Mouse (Mus musculus): ENCODE results near the gene Dusp10.
A peak's percentile ranks its signal among the peaks of the same experiment; 100 is the strongest.

Dusp10 gene

GRCm38 (mm10) chr1:184030070-184030802 lies 17.1 kb downstream of the Dusp10 start:
- DNase-seq (ENCODE audit: low spot score in 2 of 2), result no peak

GRCm38 (mm10) chr1:184032682-184033389 lies 19.7 kb downstream of the Dusp10 start:
- DNase-seq (ENCODE audit: low spot score in 2 of 2), result peak in 1 of 2 experiments; percentile 13

GRCm38 (mm10) chr1:184033390-184034010 lies 20.4 kb downstream of the Dusp10 start:
- peak; percentile 51 to 76 for DNase-seq (ENCODE audit: low spot score in 2 of 2)

- peak; percentile 90 to 99 for DNase-seq (ENCODE audit: low spot score in 2 of 2)
These were observed 21.0 kb downstream of the Dusp10 start, which contains the start of gene 1700056E22Rik for GRCm38 (mm10) chr1:184034011-184034557. 1700056E22Rik (minus strand) TSS chr1:184034301.

DNA sequence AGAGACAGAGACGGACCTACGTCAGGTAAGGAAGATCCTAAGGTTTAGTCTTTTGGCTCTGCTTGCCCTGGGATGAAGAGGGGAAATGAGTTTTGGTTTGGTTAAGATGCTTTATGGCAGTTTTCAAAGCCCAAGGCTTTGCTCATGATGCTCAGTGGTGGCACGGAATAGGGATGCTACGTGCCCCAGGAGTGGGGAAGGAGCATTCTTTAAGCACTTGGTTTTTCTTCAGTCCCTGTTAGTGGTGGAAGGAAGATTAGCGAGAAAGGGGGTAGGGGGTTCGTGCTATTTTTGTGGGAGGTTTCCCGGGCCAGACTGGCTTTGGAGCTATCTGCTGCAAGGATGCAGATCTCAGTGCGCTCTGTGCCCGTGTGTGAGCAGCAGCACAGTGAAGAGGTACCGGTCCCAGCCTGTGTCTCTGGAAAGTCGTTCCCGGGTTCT lies 21.7 kb downstream of the Dusp10 start:
- no peak for DNase-seq (ENCODE audit: low spot score in 2 of 2)

DNA sequence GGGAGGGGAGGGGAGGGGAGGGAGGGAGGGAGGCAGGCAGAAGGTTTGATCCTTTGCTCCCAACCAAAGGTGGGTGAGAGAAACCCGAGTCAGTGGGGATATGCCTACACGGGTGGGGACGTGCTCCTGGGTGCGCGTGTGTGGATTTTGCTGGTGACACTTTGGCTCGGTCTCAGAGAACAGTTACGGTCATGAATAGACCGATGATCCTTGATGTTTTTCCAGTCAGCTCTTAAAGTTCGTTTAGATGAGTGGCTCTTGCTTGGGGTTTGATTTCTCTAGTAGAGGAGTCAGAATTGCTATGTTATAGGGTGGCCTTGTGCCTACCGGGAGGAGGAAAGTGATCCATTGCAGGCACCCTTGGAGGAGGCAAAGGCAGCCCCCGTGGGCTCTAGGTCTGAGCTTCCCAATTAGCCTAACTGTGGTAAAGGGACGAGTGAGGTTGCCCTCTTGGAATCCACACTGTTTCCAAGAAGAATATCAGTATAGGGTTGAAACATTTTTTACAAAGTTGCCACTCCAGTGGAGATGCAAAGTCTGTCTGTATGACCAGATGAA lies 22.3 kb downstream of the Dusp10 start:
- DNase-seq (ENCODE audit: low spot score in 2 of 2), result no peak

DNA sequence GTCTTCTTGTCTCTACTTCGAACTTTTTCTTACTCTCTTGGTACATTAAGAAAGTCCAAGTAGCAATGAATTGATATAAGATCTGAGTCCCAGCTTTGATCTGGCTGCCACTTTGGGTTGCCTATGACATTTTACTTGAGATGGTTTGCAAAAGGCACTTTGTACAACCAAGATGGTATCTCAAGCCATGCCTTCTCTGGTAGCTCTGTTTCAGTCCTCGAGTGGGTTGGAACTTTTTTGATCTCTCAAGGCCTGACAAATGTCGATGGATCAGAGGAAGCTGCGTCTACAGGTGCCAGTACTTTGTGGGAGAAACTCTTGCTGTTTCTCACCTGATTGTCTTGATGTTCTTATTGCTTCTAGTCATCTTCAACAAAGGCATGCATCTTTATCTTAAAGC lies 24.7 kb downstream of the Dusp10 start:
- DNase-seq (ENCODE audit: low spot score in 2 of 2), result no peak

GRCm38 (mm10) chr1:184039301-184039700 lies 26.2 kb downstream of the Dusp10 start:
- DNase-seq (ENCODE audit: low spot score in 2 of 2), result no peak

DNA sequence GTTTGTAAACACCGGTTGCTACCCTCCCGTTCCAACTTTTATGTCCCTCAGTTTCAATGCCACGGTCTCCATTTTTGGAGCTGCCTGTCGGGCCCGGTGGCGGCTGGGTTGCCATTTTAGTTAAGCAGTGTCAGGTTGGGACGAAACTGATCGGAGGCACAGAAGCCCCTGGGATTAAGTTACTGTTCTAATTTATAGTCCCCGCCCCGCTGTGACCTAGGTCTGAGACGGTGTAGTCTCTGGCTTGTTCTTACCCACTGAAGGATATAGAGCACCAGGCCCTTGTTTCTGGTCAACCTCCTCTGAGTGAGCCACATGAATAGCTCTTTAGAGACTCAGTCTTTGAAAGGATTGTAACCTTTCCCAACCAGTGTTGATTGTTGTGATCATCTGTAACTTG lies 27.1 kb downstream of the Dusp10 start:
- DNase-seq (ENCODE audit: low spot score in 2 of 2), result no peak

- DNase-seq (ENCODE audit: low spot score in 2 of 2), result no peak
These were observed 27.8 kb downstream of the Dusp10 start for GRCm38 (mm10) chr1:184040906-184041305.

DNA sequence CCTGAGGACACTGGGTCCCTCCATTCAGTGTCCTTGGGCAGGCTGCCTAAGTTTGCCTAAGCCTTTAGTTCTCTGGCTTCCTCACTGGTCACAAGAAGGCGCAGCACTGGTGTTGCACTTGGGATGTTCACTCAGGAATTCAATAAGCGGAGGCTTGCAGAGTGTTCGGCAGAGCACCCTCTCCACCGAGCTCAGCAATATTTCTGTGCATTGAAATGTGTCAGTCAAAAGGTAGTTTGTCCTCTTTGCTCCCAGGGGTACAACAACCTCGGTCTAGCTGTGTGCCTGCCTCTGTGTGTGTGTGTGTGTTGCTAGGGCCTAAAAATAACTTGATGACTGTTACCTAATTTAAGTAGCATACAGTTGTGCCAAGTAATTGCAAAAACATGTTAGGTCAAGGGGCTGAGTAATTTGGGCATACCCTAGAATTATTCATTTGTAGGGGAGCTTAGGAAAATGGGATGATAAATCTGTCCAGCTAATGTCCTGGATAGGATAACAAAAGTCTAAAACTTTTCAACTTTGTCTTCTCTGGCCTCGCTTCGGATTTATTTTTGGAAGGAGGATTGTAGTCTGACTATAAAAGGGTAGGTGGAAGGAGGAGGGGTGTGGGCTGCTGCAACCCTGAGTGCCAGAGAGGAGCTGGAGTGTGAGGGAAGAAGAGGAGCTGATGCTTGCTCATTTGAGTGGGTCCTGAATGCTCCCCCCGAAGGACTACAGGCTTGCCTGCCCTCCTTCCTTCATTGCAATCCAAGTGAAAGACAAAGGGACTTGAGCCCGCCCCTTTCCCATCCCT lies 28.9 kb downstream of the Dusp10 start:
- DNase-seq (ENCODE audit: low spot score in 2 of 2), result no peak

DNA sequence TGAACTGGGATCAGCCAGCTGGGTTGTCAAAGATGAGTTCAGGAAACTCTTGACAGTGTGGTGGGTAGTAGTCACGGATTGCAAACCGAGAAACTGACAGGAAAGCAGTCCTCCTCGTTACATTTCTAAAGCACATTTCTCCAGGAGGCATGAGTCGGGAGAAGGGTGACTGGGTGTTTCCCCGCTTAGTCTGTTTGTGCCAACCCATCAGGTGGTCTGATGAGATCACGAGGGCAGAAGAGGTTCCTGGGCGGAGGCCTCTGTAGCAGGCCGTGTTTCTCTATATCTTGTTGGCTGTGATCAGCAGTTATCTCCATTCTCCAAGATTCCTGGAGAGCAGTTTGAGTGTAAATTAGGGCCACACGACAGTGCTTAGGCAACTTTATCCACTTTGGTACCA lies 29.6 kb downstream of the Dusp10 start:
- DNase-seq (ENCODE audit: low spot score in 2 of 2), result no peak

DNA sequence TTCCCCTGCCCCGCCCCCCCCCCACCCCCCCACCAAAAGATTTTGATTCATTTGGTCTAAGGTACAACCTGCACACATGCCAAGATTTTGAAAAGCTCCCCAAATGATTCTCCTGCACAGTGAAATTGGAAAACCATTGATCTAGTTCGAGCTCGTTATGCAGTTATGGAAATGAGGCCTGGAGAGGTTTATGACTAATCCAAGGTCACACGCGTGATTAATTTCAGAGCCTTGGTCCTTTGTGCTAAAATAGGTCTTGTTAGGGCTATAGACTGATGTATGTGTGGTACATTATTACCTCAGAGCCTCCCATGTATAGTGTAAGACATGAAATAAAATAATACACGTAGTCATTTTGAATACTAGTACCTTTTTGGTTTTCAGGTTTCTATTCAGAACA lies 30.3 kb downstream of the Dusp10 start:
- DNase-seq (ENCODE audit: low spot score in 2 of 2), result no peak

GRCm38 (mm10) chr1:184046070-184046677 lies 33.1 kb downstream of the Dusp10 start:
- no peak for DNase-seq (ENCODE audit: low spot score in 2 of 2)

DNA sequence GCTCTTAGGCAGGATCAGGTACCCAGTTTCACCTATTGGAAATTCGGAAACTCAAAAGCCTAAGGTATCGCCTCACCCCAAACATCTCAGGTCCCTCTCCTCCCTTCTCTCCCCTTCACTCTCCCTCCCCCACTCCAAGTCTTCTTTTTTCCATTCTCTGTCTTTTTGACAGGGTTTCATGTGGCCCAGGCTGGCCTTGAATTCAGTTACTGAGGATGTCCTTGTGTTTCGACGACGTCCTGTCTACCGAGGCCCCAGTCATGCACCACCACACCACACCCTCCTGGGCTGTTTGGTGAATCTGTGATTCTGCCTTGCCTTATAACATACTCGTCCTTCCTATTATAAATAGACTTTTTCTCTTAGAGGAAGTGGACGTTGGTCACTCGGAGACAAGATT lies 34.7 kb downstream of the Dusp10 start:
- DNase-seq (ENCODE audit: low spot score in 2 of 2), result no peak

GRCm38 (mm10) chr1:184048675-184049418 lies 35.7 kb downstream of the Dusp10 start:
- DNase-seq (ENCODE audit: low spot score in 2 of 2), result no peak

- no peak for DNase-seq (ENCODE audit: low spot score in 2 of 2)
These were observed 38.2 kb downstream of the Dusp10 start for GRCm38 (mm10) chr1:184051286-184051685.

DNA sequence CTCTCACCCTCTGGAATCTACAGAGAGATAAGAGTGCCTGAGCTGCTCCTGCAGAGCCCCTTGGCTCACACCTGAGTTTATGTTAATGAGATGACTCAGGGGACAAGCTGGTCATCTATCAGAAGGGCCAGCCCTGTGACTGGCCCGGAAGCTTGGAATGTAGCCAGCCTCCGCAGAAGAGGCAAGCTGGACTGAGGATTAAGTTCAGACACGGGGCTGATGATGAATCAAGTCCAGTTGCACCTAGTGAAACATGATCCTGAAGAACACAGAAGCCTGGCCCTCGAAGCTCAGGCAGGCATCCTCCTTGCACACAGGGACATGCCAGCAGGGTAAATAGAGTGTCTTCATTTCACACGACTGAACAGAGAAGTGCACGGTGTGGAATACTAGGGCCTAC lies 38.7 kb downstream of the Dusp10 start:
- DNase-seq (ENCODE audit: low spot score in 2 of 2), result peak in 1 of 2 experiments; percentile 49

DNA sequence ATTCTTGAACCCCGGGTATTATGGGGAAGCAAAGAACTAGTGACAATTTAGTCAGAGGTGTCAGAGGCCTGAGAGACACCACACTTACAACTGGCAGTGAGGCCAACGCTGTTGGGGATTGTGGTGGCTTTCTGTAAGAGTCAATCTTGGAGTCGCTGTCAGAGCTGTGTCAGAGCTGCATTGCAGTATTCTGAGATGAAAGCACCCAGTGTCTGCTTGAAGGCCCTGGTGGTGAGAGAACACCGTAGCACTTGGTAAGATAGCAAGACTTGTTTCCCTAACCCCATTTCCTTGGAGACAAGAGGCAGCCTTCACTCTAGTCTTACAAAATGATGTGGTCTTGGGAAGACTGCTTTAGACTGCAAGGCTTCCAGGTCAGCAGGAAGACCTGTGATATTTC lies 39.2 kb downstream of the Dusp10 start:
- no peak for DNase-seq (ENCODE audit: low spot score in 2 of 2)

DNA sequence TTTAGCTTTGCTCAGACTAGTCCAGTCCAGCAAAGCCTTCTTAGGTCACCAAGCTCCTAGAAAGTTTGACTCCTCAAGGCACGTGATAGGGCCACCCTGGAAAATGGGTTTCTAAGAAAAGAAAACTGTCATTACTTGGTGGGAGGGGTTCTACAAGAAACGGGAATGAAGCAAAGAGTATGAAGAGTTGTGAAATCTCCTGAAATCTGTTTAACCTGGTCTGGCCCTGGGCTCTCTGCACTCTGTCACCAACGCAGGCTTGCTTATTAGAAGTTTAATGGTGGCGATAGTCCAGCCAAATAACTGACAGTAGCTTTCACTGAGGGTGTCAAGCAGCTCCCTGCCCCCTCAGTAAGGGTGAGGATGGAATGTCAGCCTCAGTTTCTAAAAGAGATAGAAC lies 40.0 kb downstream of the Dusp10 start:
- DNase-seq (ENCODE audit: low spot score in 2 of 2), result no peak

Measured in urinary bladder, adult 18-20 months (tissue).